ENCODE assay signal across 11 mouse cellular contexts in genomic region chr16:72218021-72218420, GRCm38 (mm10).
DNase-seq lines count a peak whose midpoint lies in the region; ATAC-seq and TF ChIP-seq lines count a peak whose summit lies in the region.
"Had no signal": no experiment of that assay in that cellular context is flagged by ENCODE, and none has a peak within 500 bp of the region (broad histone marks: within the 10 kb centered on the region; RNA-seq: fewer than 3 reads in every experiment).

No protein-coding gene starts in this region.

- H3K27me3 ChIP-seq in liver, embryonic 14.5 days (ENCODE audit: control insufficient read depth, insufficient read depth, low read length), result no peaks in the 10 kb centered on the region

- no peak for TF ChIP-seq EP300 in liver, embryonic 14.5 days (IDR thresholded peaks at IDR 0.05; ENCODE audit: low read depth)

- no peak overlapping the region for H3K9ac ChIP-seq in liver, embryonic 14.5 days (replicated peaks)

- no peaks in the 10 kb centered on the region for H3K4me1 ChIP-seq in liver, embryonic 14.5 days (replicated peaks; ENCODE audit: control insufficient read depth in 2 of 2, insufficient read depth in 2 of 2, low read length in 1 of 2)

- no peaks in the 10 kb centered on the region for H3K9me3 ChIP-seq in liver, embryonic 14.5 days (ENCODE audit: control insufficient read depth, low read length)
- H3K9me3 ChIP-seq: G1E had no signal

- WGBS in liver, embryonic 14.5 days (ENCODE audit: insufficient replicate concordance), result 4% methylated on average over 3 of the region's 3 CpGs

- no peak overlapping the region for H3K27ac ChIP-seq in gastrocnemius, adult 2 months
- H3K27ac ChIP-seq in liver, embryonic 14.5 days, result no peak overlapping the region

- peak; percentile 67 for TF ChIP-seq CTCF in gastrocnemius, adult 2 months (IDR thresholded peaks at IDR 0.05)
- peak; percentile 66 for TF ChIP-seq CTCF in liver, embryonic 14.5 days (IDR thresholded peaks at IDR 0.05; ENCODE audit: low read depth)

- no peak for ATAC-seq in liver, embryonic 14.5 days (ENCODE audit: insufficient read depth)
- ATAC-seq in megakaryocyte progenitor cell, adult 5-6 weeks (replicated peaks; ENCODE audit: poor library complexity), result peak; percentile 92

- DNase-seq in gastrocnemius, adult 2 months, result no peak
- DNase-seq in gastrocnemius, postnatal 10 days, result no peak
- peak in 1 of 3 experiments; percentile 11 for DNase-seq in liver, embryonic 14.5 days (ENCODE audit: low read depth in 3 of 3, low spot score in 3 of 3)
- DNase-seq in liver (no peak), R1 (ENCODE audit: low read depth, low spot score) (peak; percentile 17)
- no peak for DNase-seq in natural killer cell, adult 2 months (ENCODE audit: low spot score in 2 of 2)
- DNase-seq in adrenal gland, adult 2 months, result no peak
- DNase-seq: cerebellum, postnatal 25 days had no signal

- intact Hi-C loops in gastrocnemius, adult 2 months (cut with DNase I), result no loop called here

- no peak overlapping the region for H3K4me3 ChIP-seq in gastrocnemius, adult 2 months
- no peak overlapping the region for H3K4me3 ChIP-seq in liver, embryonic 14.5 days (ENCODE audit: insufficient read depth in 1 of 2, low read depth in 2 of 2, low read length in 2 of 2)
- H3K4me3 ChIP-seq: myocyte had no signal

- H3K4me2 ChIP-seq in liver, embryonic 14.5 days (ENCODE audit: low read depth), result no peak overlapping the region

- no peaks in the 10 kb centered on the region for H3K36me3 ChIP-seq in liver, embryonic 14.5 days (replicated peaks; ENCODE audit: control insufficient read depth, insufficient read depth, low read depth)
- H3K36me3 ChIP-seq: G1E had no signal
